Mouse (Mus musculus) thymus, postnatal 25 days (tissue): ENCODE measurements around the gene Olfr1036.
"Not testable (repeated sequence)": the region's sequence is repeated elsewhere in the genome, so short reads cannot be mapped to it uniquely, and the experiment has no call there.

ENCODE experiments used
- DNase-seq: peaks from one replicate; pipeline ENCODE4 v3.0.0; 2022

Olfr1036 gene

GRCm38 (mm10) chr2:86073692-86074091, at the start of gene Olfr1036:
Olfr1036 (plus strand) TSS chr2:86073992.
- not testable (repeated sequence) for DNase-seq

GRCm38 (mm10) chr2:86045561-86045960, 28.2 kb upstream of the Olfr1036 start, which contains the start of gene Olfr1034:
Olfr1034 (plus strand) TSS chr2:86045861.
- no peak for DNase-seq

- not testable (repeated sequence) for DNase-seq
Observed at GRCm38 (mm10) chr2:86050777-86051176, 23.0 kb upstream of the Olfr1036 start.

- DNase-seq, result not testable (repeated sequence)
Observed at GRCm38 (mm10) chr2:86063766-86064165, 10.0 kb upstream of the Olfr1036 start.

- no peak for DNase-seq
Observed at GRCm38 (mm10) chr2:86070189-86070588, 3.6 kb upstream of the Olfr1036 start.

GRCm38 (mm10) chr2:86080478-86080877, 6.7 kb downstream of the Olfr1036 start:
- not testable (repeated sequence) for DNase-seq

GRCm38 (mm10) chr2:86087285-86087684, 13.5 kb downstream of the Olfr1036 start, which contains the start of gene Olfr1037:
Olfr1037 (minus strand) TSS chr2:86087385.
- no peak for DNase-seq
